Mouse (Mus musculus) liver, embryonic 13.5 days (tissue): ENCODE data around the gene Tln1. TPM values are rescaled to one million over a fixed set of nuclear protein-coding genes. Genes with fewer than 3 reads are reported as not detected.
A peak's percentile ranks its signal among the peaks of the same experiment; 100 is the strongest.

Experiments used
- ATAC-seq: fragments of 200-750 bp; cut with Nextera tagmentation; 2 replicates; pipeline ENCODE4 v1.8.0; 2017; ENCODE audit warnings: low read depth, mild to moderate bottlenecking, moderate number of reproducible peaks, moderate library complexity
- DNase-seq: peaks from one replicate; pipeline ENCODE4 v3.0.0; 2022
- H3K27ac ChIP-seq: fragments of 300-500 bp; sonication (generic); 2 replicates; pipeline ENCODE4 v1.5.1; 2015; ENCODE audit warnings: moderate library complexity, mild to moderate bottlenecking, inconsistent platforms
- H3K27me3 ChIP-seq: fragments of 300-500 bp; sonication (generic); 2 replicates; pipeline ENCODE4 v1.6.1; 2015; ENCODE audit warnings: mild to moderate bottlenecking, inconsistent platforms
- H3K36me3 ChIP-seq: fragments of 300-500 bp; sonication (generic); 2 replicates; pipeline ENCODE4 v1.6.1; 2015; ENCODE audit warnings: mild to moderate bottlenecking, inconsistent platforms
- H3K4me1 ChIP-seq: fragments of 300-500 bp; sonication (generic); replicated peaks from 2 replicates; pipeline ENCODE4 v1.6.1; 2015; ENCODE audit warnings: inconsistent platforms
- H3K4me2 ChIP-seq: fragments of 300-500 bp; sonication (generic); 2 replicates; pipeline ENCODE4 v1.6.1; 2015; ENCODE audit warnings: inconsistent platforms, mild to moderate bottlenecking, moderate library complexity
- H3K4me3 ChIP-seq: fragments of 300-500 bp; sonication (generic); replicated peaks from 2 replicates; pipeline ENCODE4 v1.5.1; 2015; ENCODE audit warnings: mild to moderate bottlenecking, inconsistent platforms
- H3K9ac ChIP-seq: fragments of 300-500 bp; sonication (generic); 2 replicates; pipeline ENCODE4 v1.6.1; 2015; ENCODE audit warnings: mild to moderate bottlenecking, inconsistent platforms
- H3K9me3 ChIP-seq: fragments of 300-500 bp; sonication (generic); replicated peaks from 2 replicates; pipeline ENCODE4 v1.6.1; 2016; ENCODE audit warnings: inconsistent platforms
- whole genome bisulfite sequencing: fragments of 180-500 bp; shearing (Covaris S2); methylation state at CpG from one replicate; pipeline ENCODE4 v1.1.7; 2015; ENCODE audit not compliant: insufficient replicate concordance; 5-methylcytosine and 5-hydroxymethylcytosine counted together
- polyA plus RNA-seq: library from polyadenylated mRNA; unstranded; fragments of >200 nt; fragmentation: Nextera tagmentation; extraction: Ambion mirVana; gene quantifications from 2 replicates; pipeline ENCODE4 v1.2.1, GENCODE M21; 2015

Gene Tln1
- polyA plus RNA-seq, 1 experiment from 2014 or later: 38.6 TPM

- Histone ChIP-seq H3K4me3 (peak within 1 kb of the TSS; percentile 80), H3K9ac (peak within 1 kb of the TSS; percentile 89), H3K4me1 (peaks cover 59% of the 10 kb centered on the region), H3K9me3 (no peaks in the 10 kb centered on the region), H3K4me2 (peak within 1 kb of the TSS; percentile 78), H3K27ac (peak within 1 kb of the TSS; percentile 80), H3K27me3 (no peaks in the 10 kb centered on the region; the same call in 1 of the 2 replicates), H3K36me3 (peaks cover 30% of the 10 kb centered on the region)
- ATAC-seq (peak; percentile 91), DNase-seq (peak; percentile 85)
- WGBS: 7% methylated on average over 50 of the region's 50 CpGs
Measured at GRCm38 (mm10) chr4:43499407-43500333, 62.8 kb downstream of the Tln1 start, which contains the start of gene Arhgef39. Gene Arhgef39, minus strand, starts transcription at chr4:43499695.

- H3K9me3 ChIP-seq: no peaks in the 10 kb centered on the region
- ATAC-seq (peak; percentile 57), DNase-seq (no peak)
- peak overlapping the region; percentile 80 for H3K4me3 ChIP-seq
- peak overlapping the region; percentile 78 for H3K4me2 ChIP-seq
- no peaks in the 10 kb centered on the region; the same call in 1 of the 2 replicates for H3K27me3 ChIP-seq
- peak overlapping the region; percentile 89 for H3K9ac ChIP-seq
- H3K27ac ChIP-seq: peak overlapping the region; percentile 80
- WGBS: 6% methylated on average over 8 of the region's 8 CpGs
- H3K4me1 ChIP-seq: peaks cover 59% of the 10 kb centered on the region
- H3K36me3 ChIP-seq: peaks cover 30% of the 10 kb centered on the region
Measured at GRCm38 (mm10) chr4:43498983-43499382, 63.5 kb downstream of the Tln1 start.

- Histone ChIP-seq H3K36me3 (peaks cover 30% of the 10 kb centered on the region), H3K27me3 (no peaks in the 10 kb centered on the region; the same call in 1 of the 2 replicates), H3K4me1 (peaks cover 57% of the 10 kb centered on the region), H3K27ac (0 out of 2 replicates have a peak overlapping the region, but pooled peaks have one; percentile 9), H3K9me3 (no peaks in the 10 kb centered on the region), H3K4me3 (peak overlapping the region; percentile 80), H3K9ac (peak overlapping the region; percentile 89), H3K4me2 (peak overlapping the region; percentile 78)
- whole genome bisulfite sequencing: 61% methylated on average over 4 of the region's 4 CpGs
- DNase-seq (no peak), ATAC-seq (no peak)
Measured at GRCm38 (mm10) chr4:43497946-43498345, 64.5 kb downstream of the Tln1 start.

GRCm38 (mm10) chr4:43497405-43497804, 65.1 kb downstream of the Tln1 start:
- Histone ChIP-seq H3K27me3 (no peaks in the 10 kb centered on the region; the same call in 1 of the 2 replicates), H3K4me3 (peak overlapping the region; percentile 80), H3K27ac (no peak overlapping the region), H3K9ac (peak overlapping the region; percentile 89), H3K4me1 (peaks cover 58% of the 10 kb centered on the region), H3K9me3 (no peaks in the 10 kb centered on the region), H3K4me2 (peak overlapping the region; percentile 78), H3K36me3 (peaks cover 30% of the 10 kb centered on the region)
- DNase-seq (no peak), ATAC-seq (no peak)
- 89% methylated on average over 8 of the region's 8 CpGs for whole genome bisulfite sequencing

GRCm38 (mm10) chr4:43496587-43496986, 65.9 kb downstream of the Tln1 start:
- Histone ChIP-seq H3K9me3 (no peaks in the 10 kb centered on the region), H3K27ac (no peak overlapping the region), H3K27me3 (no peaks in the 10 kb centered on the region; the same call in 1 of the 2 replicates), H3K36me3 (peaks cover 30% of the 10 kb centered on the region), H3K4me3 (no peak overlapping the region), H3K4me1 (peaks cover 64% of the 10 kb centered on the region), H3K9ac (no peak overlapping the region), H3K4me2 (no peak overlapping the region)
- DNase-seq (no peak), ATAC-seq (no peak)
- WGBS: 67% methylated on average over 6 of the region's 6 CpGs

- Histone ChIP-seq H3K27me3 (no peaks in the 10 kb centered on the region), H3K4me3 (peak overlapping the region; percentile 81), H3K9me3 (no peaks in the 10 kb centered on the region), H3K4me1 (peaks cover 75% of the 10 kb centered on the region), H3K9ac (peak overlapping the region; percentile 88), H3K4me2 (peak overlapping the region; percentile 87), H3K27ac (peak overlapping the region; percentile 82), H3K36me3 (peaks cover 30% of the 10 kb centered on the region)
- WGBS: 2% methylated on average over 9 of the region's 9 CpGs
- DNase-seq (no peak), ATAC-seq (no peak)
Measured at GRCm38 (mm10) chr4:43493846-43494240, 68.6 kb downstream of the Tln1 start.

GRCm38 (mm10) chr4:43493186-43493845, 69.2 kb downstream of the Tln1 start:
- Histone ChIP-seq H3K27me3 (no peaks in the 10 kb centered on the region), H3K36me3 (peaks cover 30% of the 10 kb centered on the region), H3K4me1 (peaks cover 71% of the 10 kb centered on the region), H3K27ac (peak overlapping the region; percentile 82), H3K4me2 (peak overlapping the region; percentile 87), H3K9ac (peak overlapping the region; percentile 88), H3K4me3 (peak overlapping the region; percentile 81), H3K9me3 (no peaks in the 10 kb centered on the region)
- DNase-seq (peak; percentile 96), ATAC-seq (peak; percentile 79)
- WGBS: under 1% methylated on average over 47 of the region's 47 CpGs

GRCm38 (mm10) chr4:43492821-43493185, 69.7 kb downstream of the Tln1 start, which contains the start of gene Ccdc107:
Gene Ccdc107, plus strand, starts transcription at chr4:43492900.
- peaks cover 65% of the 10 kb centered on the region for H3K4me1 ChIP-seq

GRCm38 (mm10) chr4:43492101-43492820, 70.2 kb downstream of the Tln1 start:
- H3K9me3 ChIP-seq: no peaks in the 10 kb centered on the region
- H3K4me2 ChIP-seq: peak overlapping the region; percentile 59
- H3K4me1 ChIP-seq: peaks cover 60% of the 10 kb centered on the region
- no peak for ATAC-seq
- H3K27me3 ChIP-seq: no peaks in the 10 kb centered on the region
- peak overlapping the region; percentile 66 for H3K27ac ChIP-seq
- no peak for DNase-seq
- peaks cover 23% of the 10 kb centered on the region for H3K36me3 ChIP-seq
- WGBS: 37% methylated on average over 12 of the region's 12 CpGs
- H3K9ac ChIP-seq: peak overlapping the region; percentile 88; the same call in 1 of the 2 replicates
- peak overlapping the region; percentile 31 for H3K4me3 ChIP-seq

More at GRCm38 (mm10) chr4:43492821-43493185, 69.7 kb downstream of the Tln1 start, which contains the start of gene Ccdc107:
- Histone ChIP-seq H3K4me2 (peak within 1 kb of the TSS; percentile 87), H3K4me3 (peak within 1 kb of the TSS; percentile 81), H3K27ac (peak within 1 kb of the TSS; percentile 82), H3K27me3 (no peaks in the 10 kb centered on the region), H3K9me3 (no peaks in the 10 kb centered on the region), H3K36me3 (peaks cover 28% of the 10 kb centered on the region), H3K9ac (peak within 1 kb of the TSS; percentile 88)
- ATAC-seq: peak; percentile 97
- WGBS: under 1% methylated on average over 25 of the region's 25 CpGs
- peak; percentile 92 for DNase-seq

- Histone ChIP-seq H3K4me3 (no peak overlapping the region), H3K9ac (no peak overlapping the region), H3K4me1 (peaks cover 48% of the 10 kb centered on the region), H3K27ac (no peak overlapping the region; the same call in 1 of the 2 replicates), H3K27me3 (no peaks in the 10 kb centered on the region), H3K9me3 (no peaks in the 10 kb centered on the region), H3K4me2 (peak overlapping the region; percentile 15), H3K36me3 (peaks cover 8% of the 10 kb centered on the region)
- DNase-seq (peak; percentile 37), ATAC-seq (0 out of 2 replicates have a peak, but pooled peaks have one; percentile 6)
- 54% methylated on average over 5 of the region's 5 CpGs for WGBS
Measured at GRCm38 (mm10) chr4:43490801-43491200, 71.7 kb downstream of the Tln1 start.
